Mouse (Mus musculus): Measurements from ENCODE around the gene Ncln.
A peak's percentile ranks its signal among the peaks of the same experiment; 100 is the strongest.
"Not testable (repeated sequence)": the region's sequence is repeated elsewhere in the genome, so short reads cannot be mapped to it uniquely, and the experiment has no call there.

The Ncln gene

DNA sequence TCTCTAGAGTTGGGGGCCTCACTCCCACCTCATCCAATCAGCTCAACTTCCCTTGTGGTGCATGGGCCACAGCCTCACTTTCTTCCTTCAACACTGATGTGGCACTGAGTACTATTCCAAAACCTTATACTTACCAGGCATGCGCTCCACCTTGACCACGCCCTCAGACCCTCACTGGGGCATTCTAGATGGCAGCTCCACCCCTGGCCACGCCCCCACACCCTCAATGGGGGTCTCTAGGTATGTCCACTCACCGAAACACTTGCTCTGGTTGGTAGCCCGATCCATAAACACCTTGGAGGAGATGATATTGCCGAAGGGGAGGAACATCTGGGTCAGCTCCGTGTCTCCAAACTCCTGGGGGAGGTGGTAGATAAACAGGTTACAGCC, 33.8 kb downstream of the Ncln start:
- DNase-seq (ENCODE audit: low spot score in 2 of 2) = peak in 1 of 2 experiments; percentile 20

DNA sequence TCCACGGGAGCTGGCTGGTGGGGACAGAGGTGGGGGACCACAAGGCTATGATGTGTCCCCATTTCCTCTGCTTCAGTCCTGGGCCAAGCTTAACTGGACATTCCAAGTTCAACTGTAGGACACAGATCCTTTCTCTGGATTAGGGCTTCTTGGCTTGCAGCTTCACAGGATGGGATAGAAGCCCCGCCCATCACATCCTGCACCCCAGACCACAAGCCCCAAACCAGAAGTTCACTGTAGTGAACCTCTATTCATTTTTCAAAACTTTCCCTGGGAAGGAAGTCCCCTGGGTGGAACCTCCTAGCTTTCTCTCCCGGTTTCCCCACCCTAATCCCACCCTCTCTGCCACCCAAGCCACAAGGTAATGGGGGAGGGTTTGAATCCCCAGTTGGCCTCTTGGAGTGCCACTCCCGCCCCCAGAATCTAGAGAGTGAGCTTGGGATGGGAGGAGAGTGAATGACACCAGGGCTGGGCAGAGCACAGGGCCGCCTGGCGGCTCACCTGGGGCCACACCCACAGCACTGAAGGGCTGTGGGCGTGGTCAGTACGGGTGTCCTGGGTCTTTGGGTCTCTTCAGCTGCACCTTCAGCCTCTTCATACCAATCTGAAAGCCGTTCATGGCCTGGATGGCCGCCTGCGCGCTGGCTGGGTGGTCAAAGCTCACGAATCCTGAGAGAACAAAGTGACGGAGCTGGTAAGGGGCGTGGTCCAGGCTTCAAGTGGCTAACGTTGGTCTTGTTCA, 34.3 kb downstream of the Ncln start:
- no peak for DNase-seq (ENCODE audit: low spot score in 2 of 2)

- DNase-seq (ENCODE audit: low spot score in 2 of 2) = no peak
These were observed 35.2 kb downstream of the Ncln start for GRCm38 (mm10) chr10:81460951-81461350.

DNA sequence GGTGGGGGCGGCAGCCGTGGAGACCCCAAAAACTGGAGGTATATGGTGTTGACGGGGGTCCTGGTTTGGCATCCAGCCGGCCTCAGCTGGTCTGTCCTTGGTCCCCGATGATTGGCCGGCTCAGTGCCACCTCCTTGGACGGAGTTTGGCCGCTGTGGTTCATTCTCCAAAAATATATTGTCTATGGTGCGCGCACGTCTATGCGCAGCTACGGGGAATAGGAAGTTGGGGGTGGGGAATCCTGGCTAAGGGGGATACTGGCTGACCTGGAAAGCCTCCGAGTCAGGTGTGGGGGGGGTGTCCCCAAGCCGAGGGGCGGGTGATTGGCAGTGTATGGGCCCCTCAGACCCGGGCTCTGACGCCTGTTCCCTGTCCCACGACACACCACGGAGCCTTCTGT, 35.7 kb downstream of the Ncln start:
- DNase-seq (ENCODE audit: low spot score in 2 of 2) = peak in 1 of 2 experiments; percentile 18

DNA sequence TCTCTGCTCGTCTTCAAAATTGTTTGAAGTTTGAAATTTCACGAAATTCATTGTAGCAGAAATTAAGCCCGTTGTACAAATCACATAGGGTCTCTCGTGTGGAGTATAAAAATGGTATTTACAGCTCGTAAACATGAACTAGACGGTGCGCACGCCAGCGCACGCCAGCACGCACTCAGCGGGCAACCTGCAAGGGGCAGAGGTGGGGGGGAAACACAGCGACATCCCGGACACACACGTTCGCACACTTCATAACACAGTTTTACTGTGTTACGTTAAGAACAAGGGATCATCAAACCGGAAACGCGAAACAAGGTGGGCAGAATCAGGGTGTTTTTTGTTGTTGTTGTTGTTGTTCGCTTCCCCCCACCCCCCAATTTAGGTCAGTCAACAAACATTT, 36.8 kb downstream of the Ncln start:
- no peak for DNase-seq (ENCODE audit: low spot score in 2 of 2)

- DNase-seq (ENCODE audit: low spot score in 2 of 2) = no peak
These were observed 37.9 kb downstream of the Ncln start for GRCm38 (mm10) chr10:81458267-81458666.

GRCm38 (mm10) chr10:81457624-81458023, 38.6 kb downstream of the Ncln start:
- DNase-seq (ENCODE audit: low spot score in 2 of 2) = peak in 1 of 2 experiments; percentile 18

DNA sequence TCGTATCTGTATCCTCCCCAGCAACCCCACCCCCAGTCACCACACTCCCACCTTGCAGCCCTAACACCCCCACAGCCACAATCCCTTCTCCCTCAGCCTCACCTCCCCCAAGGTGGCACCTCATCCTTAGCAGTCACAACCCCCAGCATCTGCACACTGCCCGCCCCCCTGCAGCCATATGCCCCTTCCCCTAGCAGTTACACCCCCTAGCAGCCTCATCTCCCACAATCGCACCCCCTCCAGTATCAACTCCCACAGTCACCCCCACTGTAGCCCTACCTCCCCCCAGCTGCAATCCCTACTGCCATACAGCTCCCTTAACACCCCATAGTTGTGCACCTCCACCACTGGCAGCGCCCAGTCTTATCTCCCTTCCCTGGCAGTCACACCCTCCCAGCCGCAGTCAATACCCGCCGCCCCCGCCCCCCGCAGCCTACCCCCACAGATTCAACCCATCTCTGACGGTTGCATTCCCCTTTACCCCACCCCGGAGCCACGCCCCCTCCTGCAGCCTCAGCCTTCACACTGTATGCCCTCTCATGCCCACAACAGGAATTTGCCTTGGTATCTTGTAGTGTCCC, 39.1 kb downstream of the Ncln start:
- no peak for DNase-seq (ENCODE audit: low spot score in 2 of 2)

- peak in 1 of 2 experiments; percentile 15 for DNase-seq (ENCODE audit: low spot score in 2 of 2)
These were observed 40.9 kb downstream of the Ncln start, which contains the start of gene Nfic for GRCm38 (mm10) chr10:81455181-81455895. Gene Nfic (minus strand): TSS chr10:81455635.

- DNase-seq (ENCODE audit: low spot score in 2 of 2) = peak in 1 of 2 experiments; percentile 19
These were observed 42.1 kb downstream of the Ncln start for GRCm38 (mm10) chr10:81454106-81454505.

DNA sequence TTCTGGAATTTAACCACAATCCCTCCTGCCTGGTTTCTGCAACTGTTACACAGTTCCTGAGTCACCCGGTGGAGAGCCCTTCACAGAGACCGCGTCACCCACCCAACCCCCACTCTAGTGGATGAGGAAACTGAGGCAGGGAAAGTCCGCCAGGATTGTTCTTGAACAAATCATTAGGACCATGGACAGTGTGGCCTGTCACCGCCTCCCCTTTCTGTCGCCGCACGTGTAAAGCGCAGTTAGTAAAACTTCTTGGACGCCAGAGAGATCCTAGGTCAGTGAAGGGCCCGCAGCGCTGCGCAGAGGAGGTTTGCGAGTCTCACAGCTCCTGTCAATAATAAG, 43.3 kb downstream of the Ncln start:
- no peak for DNase-seq (ENCODE audit: low spot score in 2 of 2)

- peak; percentile 3 to 18 for DNase-seq (ENCODE audit: low spot score in 2 of 2)
These were observed 43.8 kb downstream of the Ncln start for GRCm38 (mm10) chr10:81452237-81452946.

DNA sequence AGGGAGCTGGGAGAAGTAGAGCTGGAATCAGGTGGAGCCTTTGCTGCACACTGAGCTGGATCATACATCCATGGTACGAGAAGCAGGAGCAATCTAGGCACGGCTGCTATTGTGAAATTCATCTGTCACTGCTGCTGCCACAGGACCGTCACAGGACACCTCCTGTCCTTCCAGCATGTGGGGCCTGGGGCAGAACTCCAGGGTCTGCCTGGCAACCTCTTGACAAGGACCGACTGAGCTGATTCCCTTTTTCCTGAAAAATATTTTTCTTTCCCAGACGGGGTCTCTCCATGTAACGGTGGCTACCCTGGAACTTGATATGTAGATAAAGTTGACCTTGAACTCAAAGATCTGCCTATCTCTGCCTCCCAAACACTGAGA, 44.8 kb downstream of the Ncln start:
- DNase-seq (ENCODE audit: low spot score in 2 of 2) = no peak

DNA sequence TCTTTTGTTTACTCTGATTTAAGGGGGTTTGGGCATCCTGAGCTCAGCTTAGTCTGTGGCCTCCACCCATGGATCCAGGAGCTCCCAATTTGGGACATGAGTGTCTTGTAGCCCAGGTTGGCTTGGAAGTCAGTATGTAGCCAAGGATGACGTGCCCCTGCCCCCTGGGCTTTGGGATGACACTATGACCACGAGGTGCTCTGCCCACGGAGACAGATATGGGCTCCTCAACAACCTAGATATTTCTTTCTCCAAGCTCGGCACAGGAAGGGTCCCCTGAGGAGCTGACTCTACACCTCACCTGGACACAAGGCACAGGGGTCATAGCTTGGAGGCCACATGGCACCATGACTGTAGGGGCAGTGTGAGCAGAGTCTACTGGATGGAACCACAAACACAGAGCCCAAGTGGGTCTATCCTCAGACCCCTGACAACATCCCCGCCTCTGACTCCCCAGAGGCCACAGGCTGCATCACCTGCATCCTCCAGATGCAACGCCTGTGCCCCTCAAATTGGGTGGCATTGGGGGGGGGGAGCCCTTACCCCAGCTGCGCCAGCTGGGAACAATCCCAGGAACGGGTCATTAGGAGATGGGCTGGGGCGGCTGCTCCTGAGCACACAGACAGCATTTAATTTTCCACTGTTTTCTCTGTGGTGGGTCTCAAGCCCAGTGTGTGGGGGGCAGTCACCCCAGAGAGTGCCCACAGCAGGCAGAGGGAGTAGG, 45.4 kb downstream of the Ncln start:
- DNase-seq (ENCODE audit: low spot score in 2 of 2) = peak in 1 of 2 experiments; percentile 17

DNA sequence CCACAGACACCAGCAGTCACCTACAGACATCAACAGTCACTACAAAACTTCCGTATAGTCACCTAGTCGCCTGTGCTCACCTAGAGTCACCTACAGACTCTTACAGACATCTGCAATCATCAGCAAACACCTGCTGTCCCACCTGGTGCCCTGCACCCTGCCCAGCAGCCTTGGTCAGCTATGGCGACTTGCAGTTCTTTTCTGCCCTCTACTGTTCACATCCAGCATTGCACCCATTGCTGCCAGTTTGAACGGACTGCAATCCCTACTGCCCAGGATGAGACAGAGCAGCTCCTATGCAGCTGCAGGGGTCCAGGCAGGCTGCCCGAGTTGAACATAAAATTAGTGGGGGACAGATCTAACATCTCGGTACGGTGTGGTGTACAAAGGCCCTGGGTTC, 46.1 kb downstream of the Ncln start:
- DNase-seq (ENCODE audit: low spot score in 2 of 2) = peak; percentile 73 to 91

- not testable (repeated sequence) for DNase-seq (ENCODE audit: low spot score in 2 of 2)
These were observed 50.7 kb downstream of the Ncln start for GRCm38 (mm10) chr10:81445516-81445915.

GRCm38 (mm10) chr10:81441019-81441418, 55.2 kb downstream of the Ncln start:
- no peak for DNase-seq (ENCODE audit: low spot score in 2 of 2)
